In genomic region chr8:120598579-120598978, GRCm38 (mm10) we compare ENCODE assay signal across 9 mouse cellular contexts. TPM values are rescaled to one million over a fixed set of nuclear protein-coding genes. Genes with fewer than 3 reads are reported as not detected.
DNase-seq lines count a peak whose midpoint lies in the region; ATAC-seq lines count a peak whose summit lies in the region.
"Had no signal": no experiment of that assay in that cellular context is flagged by ENCODE, and none has a peak within 500 bp of the region (broad histone marks: within the 10 kb centered on the region; RNA-seq: fewer than 3 reads in every experiment).

No protein-coding gene starts in this region.

- no peak for ATAC-seq in heart, embryonic 11.5 days (replicated peaks; ENCODE audit: insufficient number of reproducible peaks, low FRiP score, low TSS enrichment)

- no peak overlapping the region for H3K27ac ChIP-seq in heart, embryonic 11.5 days (ENCODE audit: low read depth, low read length)

- H3K9ac ChIP-seq in heart, embryonic 11.5 days (ENCODE audit: low read depth, low read length): peak overlapping the region; percentile 4

- no peaks in the 10 kb centered on the region for H3K36me3 ChIP-seq in heart, embryonic 11.5 days (ENCODE audit: control insufficient read depth, insufficient read depth, low read length)

- peak; percentile 52 to 66 for DNase-seq in kidney, postnatal 4 days
- no peak for DNase-seq in kidney, adult 11 months
- peak; percentile 84 to 90 for DNase-seq in cerebellum, postnatal 10 days
- peak; percentile 60 to 61 for DNase-seq in layer of hippocampus, postnatal 25 days (ENCODE audit: extremely low spot score in 1 of 2, low spot score in 1 of 2)
- DNase-seq in right cerebral cortex, adult 18-20 months: peak; percentile 91
- DNase-seq in yolk sac, embryonic 10.5 days (ENCODE audit: low spot score): no peak
- DNase-seq in kidney, postnatal 36 days: no peak

- peak overlapping the region; percentile 12; the same call in 1 of the 2 replicates for H3K4me3 ChIP-seq in heart, embryonic 11.5 days (ENCODE audit: low read depth, low read length)

- 33% methylated on average over 24 of the region's 24 CpGs for WGBS in heart, embryonic 11.5 days (ENCODE audit: insufficient replicate concordance)

- H3K4me1 ChIP-seq in heart, embryonic 11.5 days (ENCODE audit: control insufficient read depth, insufficient read depth, low read length): peaks cover 6% of the 10 kb centered on the region

- peak overlapping the region; percentile 55 for H3K4me2 ChIP-seq in heart, embryonic 11.5 days

- H3K27me3 ChIP-seq in heart, embryonic 11.5 days (ENCODE audit: control insufficient read depth, insufficient read depth, low read length): no peaks in the 10 kb centered on the region; the same call in 1 of the 2 replicates

- H3K9me3 ChIP-seq in heart, embryonic 11.5 days (replicated peaks; ENCODE audit: control insufficient read depth, low read length): no peaks in the 10 kb centered on the region

RNA-seq across cellular contexts. Expression of gene Gins2, which starts 9.5 kb away (rescaled TPM):
- 81.8 and 82.7 TPM in 2 replicates for polyA plus RNA-seq in heart, embryonic 11.5 days (2014; fragmentation: Nextera tagmentation; extraction: Ambion mirVana)
- total RNA-seq in layer of hippocampus, postnatal 25 days (2021): 1 to 10 TPM; 2.9 to 4.6 TPM

RNA-seq across cellular contexts. Expression of gene 1190005I06Rik, which starts 48.9 kb away (rescaled TPM):
- 3.5 and 4.6 TPM in 2 replicates for polyA plus RNA-seq in heart, embryonic 11.5 days (2014; fragmentation: Nextera tagmentation; extraction: Ambion mirVana)
- total RNA-seq in layer of hippocampus, postnatal 25 days (2021): 10 to 100 TPM; 15.2 to 15.9 TPM
- total RNA-seq: hematopoietic stem cell, adult 5-6 weeks had no signal

Comparison
In these comparisons a context has a peak if more than half of its experiments do, and no peak if none do; other contexts are left out.
1. DNase-seq: peak in kidney, postnatal 4 days (2 of 2), cerebellum, postnatal 10 days (2 of 2), layer of hippocampus, postnatal 25 days (2 of 2) and right cerebral cortex, adult 18-20 months (single experiment); none in kidney, adult 11 months (single experiment), yolk sac, embryonic 10.5 days (single experiment) and kidney, postnatal 36 days (0 of 2).